Mouse (Mus musculus) urinary bladder, postnatal 4 days (tissue): ENCODE measurements at regions not wholly inside any gene's neighbourhood (a gene's known extent, or its start where the extent isn't known, plus 50 kb on each side); places are given as distances from the start of the nearest gene placed in this dataset.

ENCODE experiments used
- DNase-seq, 2 experiments: peaks; one replicate each; pipeline ENCODE4 v3.0.0; 2021 to 2022; ENCODE audit warnings: low spot score in 2 of 2

DNA sequence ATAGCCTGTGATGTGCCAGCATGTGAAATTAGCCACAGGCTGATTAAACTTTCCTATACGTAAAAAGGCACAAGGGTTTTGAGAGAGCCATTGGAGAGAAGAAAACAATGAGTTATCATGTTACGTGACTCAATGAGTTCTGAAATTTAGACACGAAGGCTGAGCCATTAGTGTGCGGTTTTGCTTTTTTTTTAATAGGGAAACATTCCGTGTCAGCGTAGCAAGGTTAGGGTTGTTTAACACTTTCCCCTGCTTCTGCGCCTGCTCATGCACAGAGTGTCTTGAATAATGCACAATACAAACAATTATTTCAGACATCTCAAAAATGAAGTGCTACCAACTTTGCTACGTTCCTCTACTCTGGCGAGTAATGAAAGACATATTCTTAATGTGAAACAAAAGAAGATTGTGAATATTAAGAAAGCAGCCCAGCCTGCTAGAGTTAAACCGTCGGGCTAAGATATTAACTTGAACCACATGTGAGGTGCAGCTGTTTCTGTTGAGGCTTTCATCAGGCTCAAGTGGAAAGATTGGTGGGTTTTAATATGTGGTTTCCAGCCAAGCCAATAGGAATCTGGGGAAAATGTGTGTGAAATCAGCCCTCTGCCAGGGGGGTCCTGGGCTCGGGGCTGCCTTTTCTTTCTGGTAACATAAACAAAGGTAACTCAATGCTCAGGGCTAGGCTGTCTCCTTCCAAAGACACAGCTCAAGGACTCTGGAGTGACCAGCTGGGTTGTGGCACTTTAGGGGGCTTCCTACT, 287.2 kb downstream of the Slc4a3 start:
- DNase-seq, result no peak

DNA sequence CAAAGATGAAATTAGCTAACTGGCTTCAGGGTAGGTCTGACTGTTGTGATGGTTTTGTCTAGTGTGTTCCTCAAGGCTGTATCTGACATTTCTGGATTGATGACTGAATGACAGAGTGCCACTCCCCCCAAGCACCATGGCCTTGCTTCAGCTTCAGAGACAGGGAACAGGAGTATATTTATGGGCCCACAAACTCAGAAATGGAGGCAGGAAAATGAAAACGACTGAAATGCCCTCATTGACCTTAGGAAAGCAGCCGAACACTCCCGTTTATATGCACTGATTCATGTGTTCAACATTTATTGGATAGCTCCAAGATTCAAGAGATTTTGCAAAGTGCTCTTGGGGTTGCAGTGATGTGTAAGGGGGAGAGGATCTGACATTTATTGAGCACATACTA, 288.3 kb downstream of the Slc4a3 start:
- no peak for DNase-seq

DNA sequence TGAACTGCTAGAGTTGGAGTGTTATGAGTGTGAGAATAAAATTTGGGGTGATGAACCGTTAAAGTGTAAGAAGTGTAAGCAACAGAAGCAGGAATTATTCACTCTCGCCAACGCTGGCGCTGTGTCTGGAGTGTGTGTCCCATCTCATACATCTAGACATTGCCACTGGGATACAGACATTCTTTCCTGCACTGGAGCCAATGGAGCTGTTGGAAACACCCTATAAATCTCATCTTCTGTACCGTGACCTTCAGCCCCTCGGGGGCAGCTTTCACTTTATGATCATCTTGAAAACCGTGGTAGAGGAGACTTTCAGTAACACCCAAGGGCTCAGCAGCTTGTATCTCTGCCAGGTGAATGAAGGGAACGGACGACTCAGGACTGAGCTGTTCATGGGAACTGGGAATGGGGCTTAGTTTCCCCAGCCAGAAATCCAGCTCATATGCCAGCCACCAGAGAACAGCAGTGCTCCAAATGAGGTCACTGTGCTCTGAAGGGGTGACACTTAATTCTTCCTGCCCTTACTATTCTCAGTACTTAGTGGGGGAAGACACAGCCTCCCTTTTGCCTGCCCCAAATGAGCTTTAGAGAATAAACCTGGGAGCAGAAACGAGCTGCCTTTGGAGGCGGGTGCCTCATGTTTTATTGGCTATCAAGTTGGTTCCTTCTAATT, 293.6 kb downstream of the Slc4a3 start:
- no peak for DNase-seq

GRCm38 (mm10) chr1:75842396-75842795, 296.3 kb downstream of the Slc4a3 start:
- DNase-seq, result no peak

GRCm38 (mm10) chr1:75843326-75843725, 297.3 kb downstream of the Slc4a3 start:
- no peak for DNase-seq

GRCm38 (mm10) chr1:75844123-75844522, 298.1 kb downstream of the Slc4a3 start:
- DNase-seq, result no peak

DNA sequence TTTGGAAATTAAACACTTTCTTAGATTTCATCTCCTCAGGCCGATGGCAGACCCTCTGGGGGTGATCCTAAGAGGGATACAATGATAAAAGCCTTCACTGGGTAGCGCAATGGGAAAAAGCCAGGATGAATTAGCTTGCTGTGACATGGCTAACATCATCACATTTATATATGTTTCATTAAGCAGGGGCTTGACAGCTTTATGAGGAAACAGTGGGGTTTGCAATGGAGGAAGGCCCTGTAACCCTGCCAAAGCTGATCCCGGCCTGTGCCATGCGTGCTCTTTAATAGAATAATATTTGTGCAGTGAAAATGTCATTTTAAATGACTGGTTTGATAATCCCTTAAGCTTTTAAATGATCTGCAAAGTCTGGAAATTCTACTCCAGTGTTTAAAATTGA, 298.5 kb downstream of the Slc4a3 start:
- DNase-seq, result no peak

DNA sequence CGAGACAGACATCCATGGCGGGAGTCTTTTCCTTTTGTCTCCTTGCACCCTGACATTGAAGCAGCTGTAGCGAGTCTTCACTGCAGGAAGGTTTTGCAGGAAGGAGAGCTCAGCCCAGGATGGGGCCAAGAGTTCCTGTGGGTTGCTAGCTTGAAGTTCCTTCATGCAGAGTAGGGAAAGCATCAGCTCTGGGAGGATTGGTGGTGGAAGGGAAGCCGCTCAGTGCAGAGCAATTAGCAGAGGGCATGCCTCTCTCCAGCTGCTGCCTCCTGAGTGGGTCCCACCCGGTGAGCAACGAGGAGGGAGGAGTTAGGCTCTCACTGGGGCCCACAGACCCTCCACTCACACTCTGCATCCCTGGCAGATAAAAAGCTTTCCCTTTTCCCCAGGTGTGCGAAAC, 298.9 kb downstream of the Slc4a3 start:
- no peak for DNase-seq

- no peak for DNase-seq
Measured at GRCm38 (mm10) chr1:75845771-75846535, 299.9 kb downstream of the Slc4a3 start.

GRCm38 (mm10) chr1:75847681-75848080, 301.6 kb downstream of the Slc4a3 start:
- no peak for DNase-seq

DNA sequence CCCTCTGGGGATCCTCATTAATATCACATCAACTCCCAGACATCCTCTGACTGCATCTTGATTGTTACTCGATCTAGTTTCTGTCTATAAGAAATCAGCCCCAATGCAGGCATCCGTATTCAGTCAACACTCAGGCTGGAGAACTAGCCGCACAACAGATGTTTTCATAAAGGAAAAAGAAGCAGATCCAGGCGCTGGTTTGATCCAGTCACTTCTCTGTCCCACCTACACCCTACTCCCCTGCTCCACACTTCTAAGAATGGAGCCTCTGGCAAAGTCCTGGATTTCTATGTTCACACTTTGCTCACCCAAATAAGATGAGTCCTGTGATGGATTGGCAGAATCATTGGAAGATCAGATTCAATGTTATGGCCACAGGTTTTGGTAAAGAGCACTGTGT, 302.4 kb downstream of the Slc4a3 start:
- no peak for DNase-seq

DNA sequence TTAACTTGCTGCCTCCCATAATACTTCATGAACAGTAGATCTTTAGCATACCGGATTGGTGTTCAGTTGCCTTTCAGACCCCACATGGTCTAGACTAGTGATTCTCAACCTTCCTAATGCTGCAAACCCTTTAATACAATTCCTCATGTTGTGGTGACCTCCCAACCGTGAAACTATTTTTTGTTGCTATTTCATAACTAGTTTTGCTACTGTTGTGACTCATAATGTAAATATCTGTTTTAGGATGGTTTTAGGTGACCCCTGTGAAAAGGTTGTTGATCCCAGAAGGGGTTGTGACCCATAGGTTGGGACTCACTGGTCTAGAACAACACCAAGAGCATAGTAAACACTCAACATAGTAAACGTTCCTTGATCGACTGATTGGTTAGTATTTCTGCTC, 304.1 kb downstream of the Slc4a3 start:
- DNase-seq, result no peak

DNA sequence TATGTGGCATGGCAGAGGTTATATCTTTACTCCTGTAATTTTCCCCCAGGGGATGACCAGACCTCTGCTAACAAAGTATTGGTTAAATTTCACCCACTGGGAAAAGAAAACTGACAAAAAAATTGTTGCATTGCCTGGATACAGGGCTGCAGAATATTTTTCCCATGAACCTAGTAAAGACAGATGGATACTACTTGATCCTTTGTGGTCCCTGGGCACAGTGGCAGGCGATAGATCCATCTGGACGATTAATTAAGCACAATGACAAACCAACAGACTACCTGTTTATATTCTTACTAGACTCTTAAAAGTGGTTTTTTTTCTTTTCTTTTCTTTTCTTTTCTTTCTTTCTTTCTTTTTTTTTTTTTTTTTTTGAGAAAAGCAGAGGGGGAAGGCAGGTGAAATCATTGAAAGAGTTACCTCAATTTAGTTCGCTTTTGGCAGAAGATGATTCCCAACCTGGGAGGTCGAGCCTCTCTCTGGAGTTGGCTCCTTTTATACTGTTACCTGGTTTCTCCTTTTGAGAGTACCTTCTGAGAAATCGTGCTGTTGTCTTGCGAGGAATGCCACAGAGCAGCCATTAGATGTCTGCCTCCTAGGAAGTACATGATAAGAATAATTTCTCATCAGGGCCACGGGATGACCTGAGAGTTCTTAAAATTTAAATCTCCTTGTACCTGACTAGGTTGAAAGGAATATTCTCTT, 312.6 kb downstream of the Slc4a3 start:
- no peak for DNase-seq

DNA sequence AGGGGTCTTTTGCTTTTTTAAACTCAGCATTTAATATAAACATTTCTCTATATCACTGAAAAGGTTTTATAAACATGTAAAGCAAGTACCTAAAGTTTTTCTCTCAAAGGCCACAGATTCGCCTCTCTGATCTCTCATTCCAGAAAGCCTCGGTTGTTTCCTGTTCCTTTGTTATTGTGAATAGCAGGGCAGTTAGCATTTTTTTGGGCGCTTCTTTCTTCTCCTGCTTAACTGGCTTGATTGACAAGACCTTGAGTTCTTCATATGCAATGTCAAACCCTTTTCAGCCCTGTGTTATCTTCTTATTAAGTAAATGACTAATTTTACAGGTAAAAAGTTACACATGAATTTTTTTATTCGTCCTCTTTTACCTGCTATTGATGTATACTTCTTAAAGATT, 316.7 kb downstream of the Slc4a3 start:
- DNase-seq, result no peak

GRCm38 (mm10) chr1:75866556-75866955, 320.5 kb downstream of the Slc4a3 start:
- DNase-seq, result no peak

- no peak for DNase-seq
Measured at GRCm38 (mm10) chr1:75869414-75869813, 323.3 kb downstream of the Slc4a3 start.

DNA sequence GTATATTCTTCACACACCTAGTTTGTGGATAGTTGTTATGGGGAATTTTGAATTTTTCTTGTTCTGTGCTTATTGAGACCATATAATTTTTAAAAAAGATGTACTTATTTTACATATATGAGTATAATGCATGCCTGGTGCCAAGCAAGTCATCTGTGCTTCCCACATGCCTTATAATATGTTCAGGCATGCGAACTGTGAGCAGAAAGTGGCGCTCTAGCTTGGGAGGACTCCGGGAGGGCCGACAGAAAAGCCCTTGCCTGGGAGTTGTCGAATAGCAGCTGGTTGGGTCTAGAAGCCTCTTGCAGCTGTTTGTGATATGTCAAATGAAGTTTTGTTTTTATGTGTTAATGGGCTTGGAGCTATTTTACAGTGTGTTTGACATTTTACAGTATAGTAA, 323.8 kb downstream of the Slc4a3 start:
- no peak for DNase-seq

DNA sequence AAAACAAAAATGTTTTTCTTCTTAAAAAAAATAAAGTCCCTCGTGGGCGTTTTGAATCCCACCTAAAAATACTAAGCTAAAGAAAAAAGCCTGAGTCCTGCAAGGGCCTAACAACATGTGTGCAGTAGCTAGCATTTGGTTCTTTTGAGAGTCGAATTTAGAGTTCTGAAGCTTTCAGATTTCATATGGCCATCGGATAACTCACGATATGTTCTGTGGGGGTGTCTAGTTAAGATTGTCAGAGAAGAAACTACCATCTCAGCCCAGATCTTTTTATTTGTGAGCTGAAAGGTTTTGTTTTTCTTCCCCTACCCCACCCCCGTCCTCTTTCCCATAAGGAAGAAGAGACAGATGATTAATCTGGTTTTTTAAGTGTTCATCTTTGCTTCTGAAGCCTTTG, 327.8 kb downstream of the Slc4a3 start:
- DNase-seq, result no peak

GRCm38 (mm10) chr1:75877209-75877608, 331.1 kb downstream of the Slc4a3 start:
- DNase-seq, result no peak

DNA sequence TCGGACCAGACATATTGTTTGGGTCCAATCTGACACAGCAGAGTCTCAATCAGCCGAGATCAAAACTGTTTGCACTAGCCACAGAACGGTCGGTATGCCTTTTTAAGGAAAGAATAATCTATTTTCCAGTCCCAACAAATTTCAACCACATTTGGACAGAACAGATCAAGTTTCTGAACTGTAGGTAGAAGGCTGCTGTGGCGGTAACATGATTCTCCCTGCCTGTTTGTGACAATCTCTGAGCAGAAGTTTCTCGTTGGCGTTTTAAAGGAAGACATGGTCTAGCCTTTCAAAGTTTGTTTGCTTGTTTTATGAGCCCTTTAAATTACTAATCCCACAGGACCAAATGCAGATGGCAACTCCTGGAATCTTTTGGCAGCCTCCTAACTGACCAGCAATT, 339.6 kb downstream of the Slc4a3 start:
- no peak for DNase-seq

DNA sequence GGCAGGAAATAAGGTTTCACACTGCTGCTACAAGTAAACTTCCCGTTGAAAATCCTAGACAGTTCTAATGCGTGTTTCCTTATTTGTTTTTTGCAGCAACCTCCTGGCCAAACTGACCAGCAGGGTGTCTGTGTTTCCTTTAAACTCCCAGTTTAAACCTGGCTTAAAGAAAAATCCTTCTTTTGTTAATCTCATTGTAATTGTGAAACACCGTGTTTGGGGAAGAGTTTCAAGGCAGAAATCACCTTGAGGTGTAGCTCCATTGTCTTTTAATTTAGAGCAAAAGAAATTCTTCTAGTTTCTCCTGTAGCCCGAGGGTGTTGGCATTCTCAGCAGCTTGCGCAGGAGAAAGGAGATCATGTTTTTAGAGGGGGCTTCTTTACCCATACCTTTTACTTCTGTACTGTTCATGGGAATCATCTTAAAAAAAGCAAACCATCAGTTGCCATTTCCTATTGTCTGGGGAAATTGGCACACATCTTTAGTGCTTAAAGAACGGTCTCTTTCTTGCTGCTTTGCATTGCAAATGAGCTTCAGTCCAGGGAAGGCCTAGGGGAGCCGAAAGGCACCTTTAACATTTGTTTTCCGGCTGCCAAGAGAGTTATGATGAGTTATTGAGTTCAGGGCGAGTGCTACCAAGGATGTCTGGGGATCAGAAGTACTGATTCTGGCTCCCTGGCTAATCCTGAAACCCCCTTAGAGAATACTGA, 342.6 kb downstream of the Slc4a3 start:
- DNase-seq, result no peak
